Mouse (Mus musculus) liver, embryonic 14.5 days (tissue): ENCODE measurements at regions not wholly inside any gene's neighbourhood (a gene's known extent, or its start where the extent isn't known, plus 50 kb on each side); places are given as distances from the start of the nearest gene placed in this dataset.
A peak's percentile ranks its signal among the peaks of the same experiment; 100 is the strongest.

Experiments used
- ATAC-seq: fragments of 200-750 bp; cut with Nextera tagmentation; 2 replicates; pipeline ENCODE4 v1.8.0; 2017; ENCODE audit warnings: moderate number of reproducible peaks, mild to moderate bottlenecking, moderate library complexity; ENCODE audit not compliant: insufficient read depth
- DNase-seq, 3 experiments: peaks; one replicate each; pipeline ENCODE4 v3.0.0-alpha.2; 2012 to 2013; ENCODE audit warnings: low read depth in 3 of 3, low spot score in 3 of 3
- H3K27ac ChIP-seq: fragments of 300-500 bp; sonication (generic); 2 replicates; pipeline ENCODE4 v1.5.1; 2014; ENCODE audit warnings: moderate library complexity, mild to moderate bottlenecking, control low read depth, inconsistent platforms
- H3K27me3 ChIP-seq: fragments of 300-500 bp; sonication (generic); 2 replicates; pipeline ENCODE4 v1.6.1; 2014; ENCODE audit warnings: mild to moderate bottlenecking, low read length, moderate library complexity; ENCODE audit not compliant: control insufficient read depth, insufficient read depth
- H3K36me3 ChIP-seq: fragments of 300-500 bp; sonication (generic); replicated peaks from 2 replicates; pipeline ENCODE4 v1.6.1; 2014; ENCODE audit warnings: low read depth; ENCODE audit not compliant: control insufficient read depth, insufficient read depth
- H3K4me1 ChIP-seq, 2 experiments: fragments of 200-500 bp in 1 of 2; fragments of 300-500 bp in 1 of 2; sonication (generic) in 1 of 2; replicated peaks; 2 replicates each; pipeline ENCODE4 v1.6.1; 2012 to 2014; ENCODE audit warnings: antibody characterized with exemption in 1 of 2, inconsistent platforms in 1 of 2, low read length in 1 of 2; ENCODE audit not compliant: control insufficient read depth in 2 of 2, insufficient read depth in 2 of 2
- H3K4me2 ChIP-seq: fragments of 300-500 bp; sonication (generic); 2 replicates; pipeline ENCODE4 v1.6.1; 2014; ENCODE audit warnings: low read depth, mild to moderate bottlenecking, control low read depth, moderate library complexity
- H3K4me3 ChIP-seq, 2 experiments: fragments of 200-500 bp in 1 of 2; fragments of 300-500 bp in 1 of 2; sonication (generic) in 1 of 2; 2 replicates each; pipeline ENCODE4 v1.5.1; 2012 to 2014; ENCODE audit warnings: low read depth in 2 of 2, low read length in 2 of 2, mild to moderate bottlenecking in 2 of 2, control low read depth in 1 of 2, inconsistent platforms in 1 of 2, moderate library complexity in 1 of 2; ENCODE audit not compliant: insufficient read depth in 1 of 2
- H3K9ac ChIP-seq: fragments of 300-500 bp; sonication (generic); replicated peaks from 2 replicates; pipeline ENCODE4 v1.6.1; 2014; ENCODE audit warnings: mild to moderate bottlenecking, control low read depth, moderate library complexity
- H3K9me3 ChIP-seq: fragments of 300-500 bp; sonication (generic); 2 replicates; pipeline ENCODE4 v1.6.1; 2016; ENCODE audit warnings: low read length, mixed read lengths; ENCODE audit not compliant: control insufficient read depth
- CTCF ChIP-seq: IDR thresholded peaks from 2 replicates; pipeline ENCODE4 v1.5.1; 2016; ENCODE audit warnings: antibody characterized with exemption, low read depth, control low read depth
- EP300 ChIP-seq: IDR thresholded peaks from 2 replicates; pipeline ENCODE4 v1.6.1; 2016; ENCODE audit warnings: antibody characterized with exemption, low read depth
- WGBS: fragments of 180-500 bp; shearing (Covaris S2); extraction: QIAGEN DNeasy Blood & Tissue Kit; methylation state at CpG from one replicate; pipeline ENCODE4 v1.1.7; 2014; ENCODE audit not compliant: insufficient replicate concordance; 5-methylcytosine and 5-hydroxymethylcytosine counted together

GRCm38 (mm10) chr1:119256097-119256473, 166.0 kb downstream of the Inhbb start:
- DNase-seq (no peak), ATAC-seq (no peak)
- Histone ChIP-seq H3K4me1 (no peaks in the 10 kb centered on the region), H3K4me2 (no peak overlapping the region), H3K9me3 (no peaks in the 10 kb centered on the region), H3K4me3 (no peak overlapping the region), H3K27me3 (no peaks in the 10 kb centered on the region), H3K27ac (no peak overlapping the region), H3K36me3 (no peaks in the 10 kb centered on the region), H3K9ac (no peak overlapping the region)
- 38% methylated on average over 5 of the region's 5 CpGs for WGBS
- TF ChIP-seq CTCF, result peak; percentile 35
- no peak for TF ChIP-seq EP300

DNA sequence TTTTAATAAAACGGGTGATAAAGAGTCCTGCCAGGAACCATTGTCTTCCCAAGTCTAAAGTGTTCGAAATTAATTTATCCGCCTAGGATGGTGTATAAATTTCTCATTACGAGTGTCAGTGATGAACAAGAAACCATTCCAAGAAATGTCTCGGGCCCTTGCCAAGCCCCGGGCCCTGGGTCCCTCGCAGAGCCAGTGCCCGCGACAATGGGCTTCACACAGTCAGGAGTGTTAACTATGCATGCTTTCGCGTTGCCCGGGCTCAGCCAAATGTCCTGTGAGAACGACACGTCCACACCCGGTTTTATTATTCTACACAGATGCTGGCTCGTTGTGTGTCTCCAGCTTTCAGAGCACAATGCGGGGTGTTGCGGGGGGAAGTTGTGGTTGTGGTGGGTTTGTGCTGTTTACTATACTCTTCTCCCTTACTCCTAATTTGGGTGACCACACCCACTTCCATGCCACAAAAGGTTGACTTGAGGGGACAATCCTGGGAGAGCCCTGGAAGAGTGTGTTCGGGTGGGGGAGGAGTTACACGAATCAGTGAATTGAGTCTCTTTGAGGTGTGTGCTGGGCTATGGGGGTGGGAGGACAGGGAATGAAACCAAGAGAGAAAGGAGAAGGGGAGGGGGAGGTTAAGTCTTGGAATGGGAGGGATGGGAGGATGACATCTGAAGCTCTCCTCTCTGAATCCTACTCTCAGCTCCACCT, 166.5 kb downstream of the Inhbb start:
- WGBS, result 68% methylated on average over 20 of the region's 20 CpGs
- no peak overlapping the region for H3K4me3 ChIP-seq
- H3K27ac ChIP-seq, result no peak overlapping the region
- TF ChIP-seq EP300 (no peak), CTCF (no peak)
- no peak overlapping the region for H3K9ac ChIP-seq
- H3K36me3 ChIP-seq, result no peaks in the 10 kb centered on the region
- H3K4me2 ChIP-seq, result no peak overlapping the region
- H3K4me1 ChIP-seq, result no peaks in the 10 kb centered on the region
- no peak for ATAC-seq
- H3K9me3 ChIP-seq, result no peaks in the 10 kb centered on the region
- no peaks in the 10 kb centered on the region for H3K27me3 ChIP-seq
- DNase-seq, result no peak

DNA sequence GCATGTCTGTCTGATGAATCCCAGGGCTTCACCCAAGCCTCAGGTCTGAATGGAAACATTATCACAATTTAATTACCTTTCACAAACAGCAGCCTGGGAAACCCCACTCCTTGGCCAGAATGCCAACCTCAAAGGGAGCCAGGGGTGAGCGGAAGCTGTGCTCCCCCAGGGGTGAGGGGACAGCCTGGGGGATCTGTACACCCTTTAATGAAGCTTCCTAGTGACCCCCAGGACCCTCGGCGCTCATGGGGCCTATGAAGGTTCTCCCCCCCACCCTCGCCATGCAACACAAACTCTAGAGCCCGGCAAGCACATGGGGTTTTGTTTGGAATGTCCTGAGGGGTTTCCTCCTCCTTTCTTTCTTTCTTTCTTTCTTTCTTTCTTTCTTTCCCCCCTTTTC, 167.1 kb downstream of the Inhbb start:
- Histone ChIP-seq H3K4me2 (no peak overlapping the region), H3K27ac (no peak overlapping the region), H3K4me1 (no peaks in the 10 kb centered on the region), H3K9me3 (no peaks in the 10 kb centered on the region), H3K27me3 (no peaks in the 10 kb centered on the region), H3K36me3 (no peaks in the 10 kb centered on the region), H3K4me3 (no peak overlapping the region), H3K9ac (no peak overlapping the region)
- TF ChIP-seq CTCF, result no peak
- TF ChIP-seq EP300, result no peak
- WGBS, result 70% methylated on average over 5 of the region's 5 CpGs
- DNase-seq (no peak), ATAC-seq (no peak)

- ATAC-seq, result no peak
- WGBS, result 52% methylated on average over 7 of the region's 7 CpGs
- no peak overlapping the region for H3K27ac ChIP-seq
These were observed 168.6 kb downstream of the Inhbb start for GRCm38 (mm10) chr1:119253371-119253851.

GRCm38 (mm10) chr1:119252403-119252802, 169.6 kb downstream of the Inhbb start:
- Histone ChIP-seq H3K4me1 (no peaks in the 10 kb centered on the region; a peak in 2 of 4 replicates), H3K36me3 (no peaks in the 10 kb centered on the region), H3K9ac (no peak overlapping the region), H3K4me3 (no peak overlapping the region), H3K9me3 (no peaks in the 10 kb centered on the region), H3K4me2 (no peak overlapping the region), H3K27me3 (no peaks in the 10 kb centered on the region), H3K27ac (no peak overlapping the region)
- ATAC-seq (no peak), DNase-seq (no peak)
- WGBS, result 63% methylated on average over 6 of the region's 6 CpGs
- TF ChIP-seq EP300, result no peak
- TF ChIP-seq CTCF, result no peak

More at GRCm38 (mm10) chr1:119253371-119253851, 168.6 kb downstream of the Inhbb start:
- Histone ChIP-seq H3K9me3 (no peaks in the 10 kb centered on the region), H3K27me3 (no peaks in the 10 kb centered on the region), H3K4me1 (no peaks in the 10 kb centered on the region; a peak in 2 of 4 replicates), H3K4me2 (no peak overlapping the region), H3K4me3 (no peak overlapping the region), H3K9ac (no peak overlapping the region), H3K36me3 (no peaks in the 10 kb centered on the region)
- DNase-seq, result no peak
- no peak for TF ChIP-seq EP300
- TF ChIP-seq CTCF, result no peak
